ENCODE assay signal across 10 mouse cellular contexts in the genomic region with DNA sequence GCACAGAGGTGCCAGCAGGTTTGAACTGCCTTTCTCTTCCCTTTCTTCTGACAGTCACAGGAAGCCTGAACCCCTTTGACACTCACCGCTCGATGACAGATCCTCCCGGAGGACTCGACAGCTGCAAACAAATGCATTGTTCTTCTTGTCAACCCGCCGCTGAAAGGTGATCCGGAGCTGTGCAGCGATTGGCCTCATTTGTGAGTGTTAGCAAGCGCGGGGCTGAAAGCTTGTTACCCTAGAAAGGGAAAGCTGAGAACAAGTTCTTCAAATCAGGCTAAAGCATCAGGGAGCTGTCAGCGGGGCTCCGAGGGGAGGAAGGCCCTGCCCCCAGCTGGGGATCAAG.
A peak's percentile ranks its signal among the peaks of the same experiment; 100 is the strongest.
DNase-seq lines count a peak whose midpoint lies in the region; ATAC-seq and TF ChIP-seq lines count a peak whose summit lies in the region.
"Had no signal": no experiment of that assay in that cellular context is flagged by ENCODE, and none has a peak within 500 bp of the region (broad histone marks: within the 10 kb centered on the region; RNA-seq: fewer than 3 reads in every experiment).

No protein-coding gene starts in this region.

- no peaks in the 10 kb centered on the region for H3K9me3 ChIP-seq in kidney, postnatal 0 days (replicated peaks; ENCODE audit: low read length)
- H3K9me3 ChIP-seq in forebrain, embryonic 15.5 days: no peaks in the 10 kb centered on the region
- H3K9me3 ChIP-seq in limb, embryonic 10.5 days (replicated peaks): no peaks in the 10 kb centered on the region
- no peaks in the 10 kb centered on the region for H3K9me3 ChIP-seq in neural tube, embryonic 13.5 days

- no peak overlapping the region for H3K9ac ChIP-seq in kidney, postnatal 0 days (ENCODE audit: low read depth, low read length)
- no peak overlapping the region for H3K9ac ChIP-seq in forebrain, embryonic 15.5 days (replicated peaks)
- H3K9ac ChIP-seq in neural tube, embryonic 13.5 days: no peak overlapping the region

- whole genome bisulfite sequencing in kidney, postnatal 0 days: 4% methylated on average over 12 of the region's 12 CpGs
- WGBS in forebrain, embryonic 15.5 days: under 1% methylated on average over 12 of the region's 12 CpGs
- WGBS in limb, embryonic 10.5 days: 1% methylated on average over 12 of the region's 12 CpGs
- WGBS in neural tube, embryonic 13.5 days: under 1% methylated on average over 12 of the region's 12 CpGs
- 25% methylated on average over 12 of the region's 12 CpGs for WGBS in cerebellum, adult 2 months

- H3K4me1 ChIP-seq in kidney, postnatal 0 days (replicated peaks; ENCODE audit: insufficient read depth, low read length): 0 out of 2 replicates have a peak, but pooled peaks cover 4% of the 10 kb centered on the region
- peaks cover 27% of the 10 kb centered on the region for H3K4me1 ChIP-seq in forebrain, embryonic 15.5 days
- peaks cover 64% of the 10 kb centered on the region for H3K4me1 ChIP-seq in limb, embryonic 10.5 days
- peaks cover 12% of the 10 kb centered on the region for H3K4me1 ChIP-seq in neural tube, embryonic 13.5 days (replicated peaks)
- H3K4me1 ChIP-seq in cerebellum, adult 2 months (ENCODE audit: control insufficient read depth, insufficient read depth, low read length): no peaks in the 10 kb centered on the region

- no peaks in the 10 kb centered on the region for H3K36me3 ChIP-seq in kidney, postnatal 0 days (ENCODE audit: insufficient read depth, low read length)
- H3K36me3 ChIP-seq in forebrain, embryonic 15.5 days: no peaks in the 10 kb centered on the region
- H3K36me3 ChIP-seq in limb, embryonic 10.5 days: peaks cover 13% of the 10 kb centered on the region
- no peaks in the 10 kb centered on the region for H3K36me3 ChIP-seq in neural tube, embryonic 13.5 days

- no peak for ATAC-seq in kidney, postnatal 0 days (replicated peaks; ENCODE audit: low FRiP score, low read depth)
- ATAC-seq in forebrain, embryonic 15.5 days (replicated peaks): no peak
- no peak for ATAC-seq in neural tube, embryonic 13.5 days (ENCODE audit: low read depth)

- H3K27me3 ChIP-seq in kidney, postnatal 0 days (ENCODE audit: insufficient read depth, low read length): 0 out of 2 replicates have a peak, but pooled peaks cover 10% of the 10 kb centered on the region
- H3K27me3 ChIP-seq in forebrain, embryonic 15.5 days: no peaks in the 10 kb centered on the region
- peaks cover 13% of the 10 kb centered on the region; the same call in 1 of the 2 replicates for H3K27me3 ChIP-seq in limb, embryonic 10.5 days (ENCODE audit: low read depth, poor library complexity, severe bottlenecking)
- H3K27me3 ChIP-seq in neural tube, embryonic 13.5 days: peaks cover 30% of the 10 kb centered on the region
- no peaks in the 10 kb centered on the region; the same call in 1 of the 2 replicates for H3K27me3 ChIP-seq in cerebellum, adult 2 months (ENCODE audit: control insufficient read depth, insufficient read depth, low read length)

- DNase-seq in kidney, postnatal 0 days (ENCODE audit: low spot score): peak; percentile 54
- DNase-seq in kidney, postnatal 10 days: no peak
- peak; percentile 65 for DNase-seq in limb, embryonic 10.5 days (ENCODE audit: low spot score)
- DNase-seq in cerebellum, adult 2 months: no peak
- no peak for DNase-seq in urinary bladder, postnatal 4 days (ENCODE audit: low spot score in 2 of 2)
- no peak for DNase-seq in kidney, adult 9 months
- DNase-seq: cerebellum, adult 18-20 months; kidney, adult 8-10 months had no signal

- no peak overlapping the region for H3K27ac ChIP-seq in kidney, postnatal 0 days
- no peak overlapping the region for H3K27ac ChIP-seq in forebrain, embryonic 15.5 days (replicated peaks)
- H3K27ac ChIP-seq in limb, embryonic 10.5 days: peak overlapping the region; percentile 42; the same call in 1 of the 2 replicates
- no peak overlapping the region for H3K27ac ChIP-seq in neural tube, embryonic 13.5 days (replicated peaks)
- H3K27ac ChIP-seq in cerebellum, adult 2 months (ENCODE audit: insufficient read depth, low read length): no peak overlapping the region

- peak overlapping the region; percentile 36; the same call in 1 of the 2 replicates for H3K4me2 ChIP-seq in kidney, postnatal 0 days (ENCODE audit: low read length)
- peak overlapping the region; percentile 22; the same call in 1 of the 2 replicates for H3K4me2 ChIP-seq in forebrain, embryonic 15.5 days (replicated peaks)
- 0 out of 2 replicates have a peak overlapping the region, but pooled peaks have one; percentile 1 for H3K4me2 ChIP-seq in neural tube, embryonic 13.5 days

- H3K4me3 ChIP-seq in kidney, postnatal 0 days (replicated peaks; ENCODE audit: low read depth, low read length): no peak overlapping the region
- 0 out of 2 replicates have a peak overlapping the region, but pooled peaks have one; percentile 5 for H3K4me3 ChIP-seq in forebrain, embryonic 15.5 days
- peak overlapping the region; percentile 13; the same call in 1 of the 2 replicates for H3K4me3 ChIP-seq in limb, embryonic 10.5 days
- H3K4me3 ChIP-seq in neural tube, embryonic 13.5 days: no peak overlapping the region
- H3K4me3 ChIP-seq in cerebellum, adult 2 months (replicated peaks; ENCODE audit: insufficient read depth, low read depth, low read length): no peak overlapping the region

- TF ChIP-seq POLR2A in cerebellum, adult 2 months (IDR thresholded peaks at IDR 0.05; ENCODE audit: borderline replicate concordance, insufficient read depth, low read length): no peak

- TF ChIP-seq CTCF in kidney, postnatal 0 days (IDR thresholded peaks at IDR 0.05; ENCODE audit: low read depth): no peak
- no peak for TF ChIP-seq CTCF in cerebellum, adult 2 months (IDR thresholded peaks at IDR 0.05; ENCODE audit: borderline replicate concordance, insufficient read depth, low read depth, low read length)

Comparison
In these comparisons a context has a peak if more than half of its experiments do, and no peak if none do; other contexts are left out.
1. DNase-seq: peak in kidney, postnatal 0 days (single experiment) and limb, embryonic 10.5 days (single experiment); none in kidney, postnatal 10 days (single experiment), cerebellum, adult 2 months (0 of 2), urinary bladder, postnatal 4 days (0 of 2) and kidney, adult 9 months (single experiment).
2. H3K4me3 ChIP-seq: peak in forebrain, embryonic 15.5 days (single experiment) and limb, embryonic 10.5 days (single experiment); none in kidney, postnatal 0 days (single experiment), neural tube, embryonic 13.5 days (single experiment) and cerebellum, adult 2 months (single experiment).
3. Peak in every context shown above with its lines, with median percentiles within 50 percentile points of each other: H3K4me2 ChIP-seq.